Mouse (Mus musculus): ENCODE measurements around the gene Pccb.

Gene Pccb

GRCm38 (mm10) chr9:100982786-100983185, 51.9 kb downstream of the Pccb start:
- no peak for DNase-seq

- peak; percentile 32 to 60 for DNase-seq
Observed at GRCm38 (mm10) chr9:100979260-100979659, 55.4 kb downstream of the Pccb start.

GRCm38 (mm10) chr9:100978666-100979065, 56.0 kb downstream of the Pccb start:
- DNase-seq = no peak

- no peak for DNase-seq
Observed at GRCm38 (mm10) chr9:100969461-100969860, 65.2 kb downstream of the Pccb start.

- DNase-seq = no peak
Observed at GRCm38 (mm10) chr9:100964106-100964505, 70.6 kb downstream of the Pccb start.

- no peak for DNase-seq
Observed at GRCm38 (mm10) chr9:100963428-100963912, 71.2 kb downstream of the Pccb start.

GRCm38 (mm10) chr9:100962903-100963427, 71.7 kb downstream of the Pccb start:
- no peak for DNase-seq

- peak; percentile 72 to 88 for DNase-seq
Observed at GRCm38 (mm10) chr9:100951481-100951880, 83.2 kb downstream of the Pccb start.

GRCm38 (mm10) chr9:100944677-100945365, 89.9 kb downstream of the Pccb start:
- no peak for DNase-seq

- peak; percentile 86 to 88 for DNase-seq
Observed at GRCm38 (mm10) chr9:100942042-100942441, 92.7 kb downstream of the Pccb start.

Measured in cerebellum, postnatal 25 days (tissue).